Mouse (Mus musculus) liver, postnatal 0 days (tissue): ENCODE results near the gene Pilra.

Source experiments
- CTCF ChIP-seq: sonication (generic); IDR thresholded peaks from 2 replicates; pipeline ENCODE4 v1.5.1; 2016; ENCODE audit warnings: antibody characterized with exemption, low read depth
- EP300 ChIP-seq: IDR thresholded peaks from 2 replicates; pipeline ENCODE4 v1.6.1; 2016; ENCODE audit warnings: antibody characterized with exemption, low read depth, mild to moderate bottlenecking

GRCm38 (mm10) chr5:137785164-137786031, 50.7 kb downstream of the Pilra start:
- TF ChIP-seq CTCF (no peak), EP300 (no peak)
